Mouse (Mus musculus): Measurements from ENCODE around the gene Ranbp10.

The Ranbp10 gene

GRCm38 (mm10) chr8:105725726-105726125 is 101.4 kb downstream of the Ranbp10 start:
- TF ChIP-seq GATA4 (IDR thresholded peaks at IDR 0.05; ENCODE audit: insufficient replicate concordance, low read length), result no peak

- TF ChIP-seq GATA4 (IDR thresholded peaks at IDR 0.05; ENCODE audit: insufficient replicate concordance, low read length), result no peak
Observed at GRCm38 (mm10) chr8:105722861-105723260, 104.3 kb downstream of the Ranbp10 start.

GRCm38 (mm10) chr8:105719637-105720036 is 107.5 kb downstream of the Ranbp10 start:
- TF ChIP-seq GATA4 (IDR thresholded peaks at IDR 0.05; ENCODE audit: insufficient replicate concordance, low read length), result no peak
